Mouse (Mus musculus): ENCODE measurements around the gene Hoxc5. TPM values are rescaled to one million over a fixed set of nuclear protein-coding genes. Genes with fewer than 3 reads are reported as not detected.
A peak's percentile ranks its signal among the peaks of the same experiment; 100 is the strongest.

The Hoxc5 gene
- polyA plus RNA-seq, 1 experiment = 1.6 TPM

DNA sequence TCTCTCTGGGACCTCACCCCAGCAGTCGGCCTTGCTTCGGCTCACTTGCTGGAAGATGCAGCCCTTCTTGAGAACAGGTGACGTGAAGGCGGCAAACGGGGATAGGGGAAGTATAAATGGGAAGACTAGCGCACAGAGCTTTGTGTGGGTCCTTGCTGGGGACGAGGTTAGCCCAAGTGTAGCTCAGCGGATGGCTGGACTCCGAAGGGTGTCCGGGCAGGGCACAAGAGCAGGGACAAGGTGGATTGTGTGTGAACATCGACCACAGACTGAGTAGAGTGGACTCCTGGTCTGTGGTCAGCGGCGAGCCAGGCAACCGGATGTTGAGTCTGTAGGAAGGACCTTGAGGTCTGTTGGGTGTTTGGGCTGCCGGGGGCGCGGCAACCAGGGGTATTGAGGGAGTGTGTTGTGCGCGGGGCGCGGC lies 8.5 kb downstream of the Hoxc5 start:
- Histone ChIP-seq H3K79me3 (ENCODE audit: low read depth) (peaks cover 94% of the 10 kb centered on the region), H3K79me2 (ENCODE audit: control insufficient read depth, insufficient read depth) (peaks cover 100% of the 10 kb centered on the region), H3ac (ENCODE audit: control insufficient read depth, insufficient read length, low read depth) (peak overlapping the region; percentile 50), H3K36me3 (ENCODE audit: control insufficient read depth, insufficient read depth) (peaks cover 12% of the 10 kb centered on the region), H3K27me3 (ENCODE audit: control insufficient read depth, insufficient read depth, insufficient read length) (no peaks in the 10 kb centered on the region), H3K4me3 (ENCODE audit: insufficient read depth, poor library complexity, severe bottlenecking) (peak overlapping the region; percentile 52)
- TF ChIP-seq MYOD1 (IDR thresholded peaks at IDR 0.05; ENCODE audit: control insufficient read depth, insufficient read length, low read depth) (peak; percentile 38), MAX (IDR thresholded peaks at IDR 0.05) (no peak)

DNA sequence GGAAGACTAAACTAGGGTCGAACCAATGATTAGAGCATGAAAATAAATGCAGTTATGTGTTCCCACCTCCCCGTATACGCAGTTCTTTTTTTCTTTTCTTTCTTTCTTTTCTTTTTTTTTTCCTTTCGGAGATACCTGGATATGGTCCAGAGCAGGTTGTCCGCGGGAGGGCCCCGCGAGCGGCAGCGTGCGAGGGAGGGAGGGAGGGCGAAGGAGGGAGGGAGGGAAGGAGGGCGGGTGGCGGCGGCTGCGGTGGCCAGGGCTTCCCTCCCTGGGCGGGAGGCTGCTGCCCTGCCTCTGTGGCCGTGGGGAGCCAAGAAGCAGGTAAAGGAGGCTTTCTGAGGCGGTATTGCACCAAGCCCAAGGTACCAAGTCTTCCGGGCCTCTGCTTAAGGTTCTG lies 8.9 kb downstream of the Hoxc5 start, which contains the start of gene Hoxc9:
Hoxc9 (plus strand) TSS at position 269 of the 400 bp plus-strand sequence.
- no peaks in the 10 kb centered on the region for H3K27me3 ChIP-seq (ENCODE audit: control insufficient read depth, insufficient read depth, insufficient read length)

DNA sequence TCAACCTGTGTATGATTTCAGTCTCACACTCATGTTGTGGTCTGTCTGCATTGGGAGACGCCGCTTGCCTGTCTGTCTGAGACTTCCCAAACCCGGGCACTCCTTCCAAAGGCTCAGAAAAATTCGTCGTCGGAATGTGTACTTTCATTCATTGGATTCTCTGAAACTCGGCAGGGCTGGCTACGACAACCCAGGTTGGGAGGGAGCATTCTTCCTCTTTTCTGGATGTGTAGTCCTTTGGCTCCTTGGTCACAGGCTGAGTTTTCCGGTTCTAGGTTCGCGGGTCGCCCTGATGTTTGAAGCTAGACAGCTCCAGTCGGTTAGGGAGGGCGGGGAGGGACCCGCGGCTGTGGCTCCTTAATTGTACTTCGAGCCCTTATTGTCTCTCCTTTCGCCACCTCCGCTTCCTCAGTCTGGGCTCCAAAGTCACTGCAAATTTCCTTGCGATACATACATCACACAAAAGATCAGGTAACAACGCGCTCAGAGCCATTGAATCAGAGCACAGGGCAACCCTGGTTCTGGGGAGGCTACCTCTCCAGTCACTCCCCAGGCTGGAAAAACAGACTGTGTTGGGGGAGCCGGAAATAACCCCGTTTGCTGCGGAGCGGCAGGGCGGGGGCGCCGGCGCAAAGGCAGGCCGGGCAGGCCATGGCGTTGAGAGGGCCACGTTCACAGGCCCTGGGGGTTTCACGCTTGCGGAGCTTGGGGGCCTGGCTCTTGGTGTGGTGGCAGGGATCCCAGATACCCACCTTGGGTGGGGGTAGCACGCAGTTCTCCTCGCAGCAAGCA lies 9.6 kb downstream of the Hoxc5 start:
- Histone ChIP-seq H3K4me3 (ENCODE audit: insufficient read depth, poor library complexity, severe bottlenecking) (peak overlapping the region; percentile 52), H3ac (ENCODE audit: control insufficient read depth, insufficient read length, low read depth) (peak overlapping the region; percentile 94), H3K36me3 (ENCODE audit: control insufficient read depth, insufficient read depth) (peaks cover 12% of the 10 kb centered on the region), H3K27me3 (ENCODE audit: control insufficient read depth, insufficient read depth, insufficient read length) (no peaks in the 10 kb centered on the region), H3K79me2 (ENCODE audit: control insufficient read depth, insufficient read depth) (peaks cover 100% of the 10 kb centered on the region), H3K79me3 (ENCODE audit: low read depth) (peaks cover 91% of the 10 kb centered on the region)
- TF ChIP-seq MAX (IDR thresholded peaks at IDR 0.05) = no peak
- no peak for TF ChIP-seq CTCF (IDR thresholded peaks at IDR 0.05; ENCODE audit: control insufficient read depth, insufficient read depth, insufficient read length)
- no peak for TF ChIP-seq CEBPB (IDR thresholded peaks at IDR 0.05; ENCODE audit: low read depth)
- no peak for TF ChIP-seq USF1 (IDR thresholded peaks at IDR 0.05; ENCODE audit: low read depth)
- TF ChIP-seq FOSL1 (IDR thresholded peaks at IDR 0.05; ENCODE audit: insufficient read depth, low read length, poor library complexity, severe bottlenecking) = no peak
- no peak for TF ChIP-seq MYOD1 (IDR thresholded peaks at IDR 0.05; ENCODE audit: control insufficient read depth, insufficient read length, low read depth)

More for the DNA sequence above, 8.9 kb downstream of the Hoxc5 start, which contains the start of gene Hoxc9:
- Histone ChIP-seq H3K36me3 (ENCODE audit: control insufficient read depth, insufficient read depth) (peaks cover 12% of the 10 kb centered on the region), H3K79me2 (ENCODE audit: control insufficient read depth, insufficient read depth) (peaks cover 100% of the 10 kb centered on the region), H3K79me3 (ENCODE audit: low read depth) (peaks cover 93% of the 10 kb centered on the region), H3ac (ENCODE audit: control insufficient read depth, insufficient read length, low read depth) (peak within 1 kb of the TSS; percentile 94), H3K4me3 (ENCODE audit: insufficient read depth, poor library complexity, severe bottlenecking) (peak within 1 kb of the TSS; percentile 52)
- no peak for TF ChIP-seq MYOG (IDR thresholded peaks at IDR 0.05; ENCODE audit: control insufficient read depth, extremely low read depth, insufficient read length)
- TF ChIP-seq CTCF (IDR thresholded peaks at IDR 0.05; ENCODE audit: control insufficient read depth, insufficient read depth, insufficient read length) = no peak

DNA sequence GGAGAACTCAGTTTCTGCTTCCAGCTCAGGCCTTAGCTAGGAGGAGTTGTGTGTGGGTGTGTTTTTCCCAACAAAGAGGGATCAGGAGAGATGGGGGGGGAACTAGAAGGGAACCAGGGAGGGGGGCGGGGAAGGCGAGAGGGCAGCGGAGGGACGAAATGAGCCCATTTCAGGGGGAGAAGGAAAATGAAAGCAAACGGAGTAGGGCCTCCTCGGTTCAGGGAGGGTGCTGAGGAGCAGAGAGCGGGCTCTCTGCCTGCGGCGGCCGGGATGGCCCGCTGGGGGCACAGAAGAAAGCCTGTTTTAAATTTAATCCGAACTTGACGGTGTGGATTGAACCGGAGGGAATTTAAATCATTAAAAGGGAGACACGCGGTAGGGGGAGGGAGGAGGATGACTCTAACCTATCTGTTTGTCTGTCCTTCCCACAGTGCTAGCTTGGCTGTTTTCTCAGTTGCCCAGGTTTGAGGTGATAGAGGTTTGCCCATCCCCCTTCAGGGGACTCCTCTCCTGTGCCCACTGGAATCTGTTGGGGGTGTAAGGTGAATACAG lies 10.3 kb downstream of the Hoxc5 start:
- H3K27me3 ChIP-seq (ENCODE audit: control insufficient read depth, insufficient read depth, insufficient read length) = no peaks in the 10 kb centered on the region
- peaks cover 100% of the 10 kb centered on the region for H3K79me2 ChIP-seq (ENCODE audit: control insufficient read depth, insufficient read depth)
- H3K79me3 ChIP-seq (ENCODE audit: low read depth) = peaks cover 90% of the 10 kb centered on the region
- peak overlapping the region; percentile 94 for H3ac ChIP-seq (ENCODE audit: control insufficient read depth, insufficient read length, low read depth)
- TF ChIP-seq MYOG (IDR thresholded peaks at IDR 0.05; ENCODE audit: control insufficient read depth, extremely low read depth, insufficient read length) (no peak), MAX (IDR thresholded peaks at IDR 0.05) (peak; percentile 4)
- peak overlapping the region; percentile 52 for H3K4me3 ChIP-seq (ENCODE audit: insufficient read depth, poor library complexity, severe bottlenecking)
- H3K36me3 ChIP-seq (ENCODE audit: control insufficient read depth, insufficient read depth) = peaks cover 7% of the 10 kb centered on the region

DNA sequence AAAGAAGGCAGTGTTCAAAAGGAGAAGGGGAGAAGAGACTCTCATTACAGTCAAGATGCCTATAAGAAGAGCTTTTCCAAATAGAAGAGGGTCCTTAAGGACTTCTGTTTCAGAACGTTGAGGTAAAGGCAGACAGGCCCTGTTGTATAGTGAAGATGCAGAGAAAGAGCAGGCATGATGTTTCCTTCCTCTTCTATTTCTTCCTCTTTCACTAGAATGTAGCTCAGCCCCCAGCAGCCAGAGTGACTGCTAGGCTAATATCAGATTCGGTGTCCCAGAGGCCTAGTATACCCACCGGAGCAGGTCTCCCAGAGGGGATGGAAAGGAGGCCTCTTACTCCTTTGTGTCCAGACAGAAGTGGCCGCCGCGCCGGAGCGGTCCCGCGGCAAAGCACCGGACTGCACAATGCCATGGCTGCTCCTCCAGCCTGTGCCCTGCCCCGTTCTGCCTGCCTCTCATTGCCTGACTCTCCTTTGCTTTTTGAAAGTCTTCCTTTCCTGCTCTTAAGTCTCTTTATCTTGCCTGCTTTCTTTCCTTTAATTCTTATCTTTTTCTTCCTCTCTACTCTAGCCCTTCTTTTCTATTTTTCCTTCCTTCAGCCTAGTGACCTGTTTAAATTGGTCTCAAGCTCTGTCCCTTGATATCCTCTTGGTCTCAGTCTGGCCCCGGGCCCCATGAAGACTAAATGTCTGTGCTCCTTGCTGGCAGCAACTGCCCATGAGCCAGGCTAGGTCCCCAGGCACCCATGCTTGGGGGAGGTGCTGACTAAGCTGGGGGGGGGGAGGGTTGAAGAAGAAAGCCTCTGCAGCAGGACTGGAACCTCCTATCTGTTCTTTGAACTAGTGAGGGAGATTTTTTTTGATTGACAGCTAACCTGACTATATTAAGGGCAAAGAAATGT lies 11.6 kb downstream of the Hoxc5 start:
- peak overlapping the region; percentile 28 for H3ac ChIP-seq (ENCODE audit: control insufficient read depth, insufficient read length, low read depth)
- TF ChIP-seq USF1 (IDR thresholded peaks at IDR 0.05; ENCODE audit: low read depth) = no peak
- TF ChIP-seq MAX (IDR thresholded peaks at IDR 0.05) = no peak
- TF ChIP-seq MYOD1 (IDR thresholded peaks at IDR 0.05; ENCODE audit: control insufficient read depth, insufficient read length, low read depth) = no peak
- TF ChIP-seq FOSL1 (IDR thresholded peaks at IDR 0.05; ENCODE audit: insufficient read depth, low read length, poor library complexity, severe bottlenecking) = no peak
- no peak for TF ChIP-seq CTCF (IDR thresholded peaks at IDR 0.05; ENCODE audit: control insufficient read depth, insufficient read depth, insufficient read length)
- TF ChIP-seq MYOG (IDR thresholded peaks at IDR 0.05; ENCODE audit: control insufficient read depth, extremely low read depth, insufficient read length) = no peak
- TF ChIP-seq CEBPB (IDR thresholded peaks at IDR 0.05; ENCODE audit: low read depth) = no peak
- peaks cover under 1% of the 10 kb centered on the region for H3K36me3 ChIP-seq (ENCODE audit: control insufficient read depth, insufficient read depth)
- peaks cover 100% of the 10 kb centered on the region for H3K79me2 ChIP-seq (ENCODE audit: control insufficient read depth, insufficient read depth)
- H3K4me3 ChIP-seq (ENCODE audit: insufficient read depth, poor library complexity, severe bottlenecking) = peak overlapping the region; percentile 8
- no peaks in the 10 kb centered on the region for H3K27me3 ChIP-seq (ENCODE audit: control insufficient read depth, insufficient read depth, insufficient read length)
- H3K79me3 ChIP-seq (ENCODE audit: low read depth) = peaks cover 88% of the 10 kb centered on the region

All from C2C12 (cell line).